Mouse (Mus musculus): ENCODE measurements around the gene Nkx1-2. TPM values are rescaled to one million over a fixed set of nuclear protein-coding genes. Genes with fewer than 3 reads are reported as not detected.
A peak's percentile ranks its signal among the peaks of the same experiment; 100 is the strongest.

Nkx1-2 gene
- polyA plus RNA-seq, 1 experiment from 2014 or later, result 0.57 TPM

- Histone ChIP-seq H3K27ac (ENCODE audit: low read depth, low read length) (peak overlapping the region; percentile 77), H3K4me2 (replicated peaks; ENCODE audit: low read depth) (peak overlapping the region; percentile 84), H3K4me3 (ENCODE audit: low read depth, low read length) (peak overlapping the region; percentile 54), H3K9me3 (ENCODE audit: control insufficient read depth) (no peaks in the 10 kb centered on the region), H3K27me3 (replicated peaks; ENCODE audit: control insufficient read depth, insufficient read depth, low read length) (peaks cover 33% of the 10 kb centered on the region), H3K4me1 (replicated peaks; ENCODE audit: control insufficient read depth, insufficient read depth, low read length) (peaks cover 15% of the 10 kb centered on the region), H3K36me3 (ENCODE audit: control insufficient read depth, insufficient read depth) (no peaks in the 10 kb centered on the region), H3K9ac (ENCODE audit: low read depth, low read length) (peak overlapping the region; percentile 68)
- TF ChIP-seq CTCF (IDR thresholded peaks at IDR 0.05; ENCODE audit: low read depth), result no peak
- ATAC-seq, result peak; percentile 59
- under 1% methylated on average over 56 of the region's 60 CpGs for WGBS
Measured at GRCm38 (mm10) chr7:132597251-132598041, 2.0 kb downstream of the Nkx1-2 start.

GRCm38 (mm10) chr7:132596557-132597250 lies 2.7 kb downstream of the Nkx1-2 start:
- peak; percentile 44; the same call in 1 of the 2 replicates for ATAC-seq
- Histone ChIP-seq H3K36me3 (ENCODE audit: control insufficient read depth, insufficient read depth) (no peaks in the 10 kb centered on the region), H3K9me3 (ENCODE audit: control insufficient read depth) (no peaks in the 10 kb centered on the region), H3K9ac (ENCODE audit: low read depth, low read length) (peak overlapping the region; percentile 68), H3K4me2 (replicated peaks; ENCODE audit: low read depth) (peak overlapping the region; percentile 84), H3K27ac (ENCODE audit: low read depth, low read length) (peak overlapping the region; percentile 77), H3K4me1 (replicated peaks; ENCODE audit: control insufficient read depth, insufficient read depth, low read length) (peaks cover 15% of the 10 kb centered on the region), H3K27me3 (replicated peaks; ENCODE audit: control insufficient read depth, insufficient read depth, low read length) (peaks cover 30% of the 10 kb centered on the region), H3K4me3 (ENCODE audit: low read depth, low read length) (peak overlapping the region; percentile 54)
- TF ChIP-seq CTCF (IDR thresholded peaks at IDR 0.05; ENCODE audit: low read depth), result peak; percentile 73
- WGBS, result 13% methylated on average over 26 of the region's 26 CpGs

- no peaks in the 10 kb centered on the region for H3K9me3 ChIP-seq (ENCODE audit: control insufficient read depth)
- H3K36me3 ChIP-seq (ENCODE audit: control insufficient read depth, insufficient read depth), result no peaks in the 10 kb centered on the region
- no peak for TF ChIP-seq CTCF (IDR thresholded peaks at IDR 0.05; ENCODE audit: low read depth)
- WGBS, result 76% methylated on average over 3 of the region's 3 CpGs
- H3K27me3 ChIP-seq (replicated peaks; ENCODE audit: control insufficient read depth, insufficient read depth, low read length), result peaks cover 22% of the 10 kb centered on the region
- H3K27ac ChIP-seq (ENCODE audit: low read depth, low read length), result no peak overlapping the region
- H3K4me3 ChIP-seq (ENCODE audit: low read depth, low read length), result no peak overlapping the region
- ATAC-seq, result no peak
- no peak overlapping the region for H3K4me2 ChIP-seq (replicated peaks; ENCODE audit: low read depth)
- H3K9ac ChIP-seq (ENCODE audit: low read depth, low read length), result no peak overlapping the region
- peaks cover 15% of the 10 kb centered on the region for H3K4me1 ChIP-seq (replicated peaks; ENCODE audit: control insufficient read depth, insufficient read depth, low read length)
Measured at GRCm38 (mm10) chr7:132595787-132596186, 3.6 kb downstream of the Nkx1-2 start.

- Histone ChIP-seq H3K27me3 (replicated peaks; ENCODE audit: control insufficient read depth, insufficient read depth, low read length) (peaks cover 12% of the 10 kb centered on the region), H3K4me3 (ENCODE audit: low read depth, low read length) (no peak overlapping the region), H3K9ac (ENCODE audit: low read depth, low read length) (no peak overlapping the region), H3K27ac (ENCODE audit: low read depth, low read length) (no peak overlapping the region), H3K4me2 (replicated peaks; ENCODE audit: low read depth) (no peak overlapping the region), H3K9me3 (ENCODE audit: control insufficient read depth) (no peaks in the 10 kb centered on the region), H3K36me3 (ENCODE audit: control insufficient read depth, insufficient read depth) (no peaks in the 10 kb centered on the region), H3K4me1 (replicated peaks; ENCODE audit: control insufficient read depth, insufficient read depth, low read length) (peaks cover 14% of the 10 kb centered on the region)
- no peak for TF ChIP-seq CTCF (IDR thresholded peaks at IDR 0.05; ENCODE audit: low read depth)
- WGBS, result 91% methylated on average over 2 of the region's 2 CpGs
- no peak for ATAC-seq
Measured at GRCm38 (mm10) chr7:132594325-132594724, 5.1 kb downstream of the Nkx1-2 start.

GRCm38 (mm10) chr7:132593762-132594161 lies 5.7 kb downstream of the Nkx1-2 start:
- no peak for TF ChIP-seq CTCF (IDR thresholded peaks at IDR 0.05; ENCODE audit: low read depth)
- H3K4me1 ChIP-seq (replicated peaks; ENCODE audit: control insufficient read depth, insufficient read depth, low read length), result peaks cover 10% of the 10 kb centered on the region; the same call in 1 of the 2 replicates
- no peaks in the 10 kb centered on the region for H3K9me3 ChIP-seq (ENCODE audit: control insufficient read depth)
- no peak overlapping the region for H3K4me2 ChIP-seq (replicated peaks; ENCODE audit: low read depth)
- H3K9ac ChIP-seq (ENCODE audit: low read depth, low read length), result no peak overlapping the region
- H3K36me3 ChIP-seq (ENCODE audit: control insufficient read depth, insufficient read depth), result no peaks in the 10 kb centered on the region
- no peak for ATAC-seq
- 64% methylated on average over 2 of the region's 2 CpGs for WGBS
- H3K27me3 ChIP-seq (replicated peaks; ENCODE audit: control insufficient read depth, insufficient read depth, low read length), result peaks cover 7% of the 10 kb centered on the region
- no peak overlapping the region for H3K4me3 ChIP-seq (ENCODE audit: low read depth, low read length)
- no peak overlapping the region for H3K27ac ChIP-seq (ENCODE audit: low read depth, low read length)

- Histone ChIP-seq H3K36me3 (ENCODE audit: control insufficient read depth, insufficient read depth) (no peaks in the 10 kb centered on the region), H3K4me2 (replicated peaks; ENCODE audit: low read depth) (peak overlapping the region; percentile 2; the same call in 1 of the 2 replicates), H3K9me3 (ENCODE audit: control insufficient read depth) (no peaks in the 10 kb centered on the region), H3K9ac (ENCODE audit: low read depth, low read length) (no peak overlapping the region), H3K27me3 (replicated peaks; ENCODE audit: control insufficient read depth, insufficient read depth, low read length) (no peaks in the 10 kb centered on the region), H3K27ac (ENCODE audit: low read depth, low read length) (peak overlapping the region; percentile 68), H3K4me3 (ENCODE audit: low read depth, low read length) (no peak overlapping the region), H3K4me1 (replicated peaks; ENCODE audit: control insufficient read depth, insufficient read depth, low read length) (0 out of 2 replicates have a peak, but pooled peaks cover 3% of the 10 kb centered on the region)
- peak; percentile 60 for ATAC-seq
- WGBS, result 33% methylated on average over 5 of the region's 5 CpGs
- TF ChIP-seq CTCF (IDR thresholded peaks at IDR 0.05; ENCODE audit: low read depth), result no peak
Measured at GRCm38 (mm10) chr7:132589610-132590009, 9.8 kb downstream of the Nkx1-2 start.
